Mouse (Mus musculus) testis, adult 2 months (tissue): ENCODE data around the gene Wdr95. TPM values are rescaled to one million over a fixed set of nuclear protein-coding genes. Genes with fewer than 3 reads are reported as not detected.

Experiments
- H3K27ac ChIP-seq: fragments of 200-500 bp; 2 replicates; pipeline ENCODE4 v1.5.1; 2012; ENCODE audit warnings: low read depth, low read length; ENCODE audit not compliant: control insufficient read depth, insufficient read depth
- H3K27me3 ChIP-seq: fragments of 200-500 bp; 2 replicates; pipeline ENCODE4 v1.6.1; 2012; ENCODE audit warnings: mild to moderate bottlenecking, low read length, moderate library complexity; ENCODE audit not compliant: control insufficient read depth, insufficient read depth
- H3K36me3 ChIP-seq: fragments of 200-500 bp; 2 replicates; pipeline ENCODE4 v1.6.1; 2012; ENCODE audit warnings: mild to moderate bottlenecking, low read length; ENCODE audit not compliant: control insufficient read depth, insufficient read depth
- H3K4me1 ChIP-seq: fragments of 200-500 bp; 2 replicates; pipeline ENCODE4 v1.6.1; 2012; ENCODE audit warnings: low read length; ENCODE audit not compliant: control insufficient read depth, insufficient read depth
- H3K4me3 ChIP-seq: fragments of 200-500 bp; 2 replicates; pipeline ENCODE4 v1.5.1; 2012; ENCODE audit warnings: low read depth, mild to moderate bottlenecking, low read length, moderate library complexity, mixed read lengths; ENCODE audit not compliant: control insufficient read depth
- CTCF ChIP-seq: fragments of 200-500 bp; IDR thresholded peaks from 2 replicates; pipeline ENCODE4 v1.5.1; 2012; ENCODE audit warnings: low read depth, mild to moderate bottlenecking, inconsistent platforms, low read length, moderate library complexity; ENCODE audit not compliant: control insufficient read depth, insufficient read depth, insufficient replicate concordance
- POLR2A ChIP-seq: fragments of 200-500 bp; IDR thresholded peaks from 2 replicates; pipeline ENCODE4 v1.6.1; 2012; ENCODE audit warnings: low read depth, mild to moderate bottlenecking, inconsistent platforms, low read length, moderate library complexity; ENCODE audit not compliant: control insufficient read depth
- polyA plus RNA-seq: library from polyadenylated mRNA; depleted of rRNA; stranded (reverse); fragments of >200 nt; gene quantifications from 2 replicates; pipeline ENCODE4 v1.2.3, GENCODE M21; 2012

The Wdr95 gene
- polyA plus RNA-seq, 1 experiment: 18.4 TPM

GRCm38 (mm10) chr5:149612165-149612518 lies 83.7 kb downstream of the Wdr95 start:
- Histone ChIP-seq H3K27ac (no peak overlapping the region), H3K27me3 (no peaks in the 10 kb centered on the region), H3K36me3 (no peaks in the 10 kb centered on the region; the same call in 1 of the 2 replicates), H3K4me3 (no peak overlapping the region), H3K4me1 (no peaks in the 10 kb centered on the region)
- TF ChIP-seq POLR2A: no peak
- no peak for TF ChIP-seq CTCF

GRCm38 (mm10) chr5:149612740-149613139 lies 84.3 kb downstream of the Wdr95 start:
- H3K27ac ChIP-seq: no peak overlapping the region
- H3K27me3 ChIP-seq: no peaks in the 10 kb centered on the region
- no peak overlapping the region for H3K4me3 ChIP-seq
- no peaks in the 10 kb centered on the region for H3K4me1 ChIP-seq
- no peak for TF ChIP-seq CTCF
- TF ChIP-seq POLR2A: no peak
- no peaks in the 10 kb centered on the region; the same call in 1 of the 2 replicates for H3K36me3 ChIP-seq

- H3K36me3 ChIP-seq: peaks cover 4% of the 10 kb centered on the region; the same call in 1 of the 2 replicates
- H3K27ac ChIP-seq: no peak overlapping the region
- TF ChIP-seq CTCF (no peak), POLR2A (no peak)
- H3K27me3 ChIP-seq: no peaks in the 10 kb centered on the region
- no peak overlapping the region for H3K4me3 ChIP-seq
- H3K4me1 ChIP-seq: no peaks in the 10 kb centered on the region
Measured at GRCm38 (mm10) chr5:149616138-149616537, 87.7 kb downstream of the Wdr95 start.

- H3K27me3 ChIP-seq: no peaks in the 10 kb centered on the region
- no peak overlapping the region for H3K4me3 ChIP-seq
- TF ChIP-seq CTCF (no peak), POLR2A (no peak)
- no peak overlapping the region for H3K27ac ChIP-seq
- H3K36me3 ChIP-seq: peaks cover 6% of the 10 kb centered on the region; the same call in 1 of the 2 replicates
- H3K4me1 ChIP-seq: no peaks in the 10 kb centered on the region
Measured at GRCm38 (mm10) chr5:149616817-149617216, 88.3 kb downstream of the Wdr95 start.

- Histone ChIP-seq H3K4me1 (no peaks in the 10 kb centered on the region), H3K27me3 (no peaks in the 10 kb centered on the region), H3K36me3 (peaks cover 6% of the 10 kb centered on the region; the same call in 1 of the 2 replicates), H3K27ac (no peak overlapping the region), H3K4me3 (peak overlapping the region; percentile 20)
- TF ChIP-seq POLR2A (no peak), CTCF (no peak)
Measured at GRCm38 (mm10) chr5:149617776-149618425, 89.4 kb downstream of the Wdr95 start.

- no peaks in the 10 kb centered on the region for H3K27me3 ChIP-seq
- H3K27ac ChIP-seq: no peak overlapping the region
- TF ChIP-seq POLR2A: no peak
- TF ChIP-seq CTCF: no peak
- H3K36me3 ChIP-seq: peaks cover 13% of the 10 kb centered on the region
- no peak overlapping the region for H3K4me3 ChIP-seq
- H3K4me1 ChIP-seq: no peaks in the 10 kb centered on the region
Measured at GRCm38 (mm10) chr5:149622152-149622551, 93.7 kb downstream of the Wdr95 start.

GRCm38 (mm10) chr5:149622644-149623043 lies 94.2 kb downstream of the Wdr95 start:
- TF ChIP-seq POLR2A: no peak
- no peak for TF ChIP-seq CTCF
- Histone ChIP-seq H3K27ac (no peak overlapping the region), H3K4me1 (no peaks in the 10 kb centered on the region), H3K36me3 (peaks cover 13% of the 10 kb centered on the region), H3K4me3 (no peak overlapping the region), H3K27me3 (no peaks in the 10 kb centered on the region)
